Mouse (Mus musculus): ENCODE measurements around the gene Gm49711. TPM values are rescaled to one million over a fixed set of nuclear protein-coding genes. Genes with fewer than 3 reads are reported as not detected.

Gene Gm49711
- total RNA-seq, 1 experiment = not detected

DNA sequence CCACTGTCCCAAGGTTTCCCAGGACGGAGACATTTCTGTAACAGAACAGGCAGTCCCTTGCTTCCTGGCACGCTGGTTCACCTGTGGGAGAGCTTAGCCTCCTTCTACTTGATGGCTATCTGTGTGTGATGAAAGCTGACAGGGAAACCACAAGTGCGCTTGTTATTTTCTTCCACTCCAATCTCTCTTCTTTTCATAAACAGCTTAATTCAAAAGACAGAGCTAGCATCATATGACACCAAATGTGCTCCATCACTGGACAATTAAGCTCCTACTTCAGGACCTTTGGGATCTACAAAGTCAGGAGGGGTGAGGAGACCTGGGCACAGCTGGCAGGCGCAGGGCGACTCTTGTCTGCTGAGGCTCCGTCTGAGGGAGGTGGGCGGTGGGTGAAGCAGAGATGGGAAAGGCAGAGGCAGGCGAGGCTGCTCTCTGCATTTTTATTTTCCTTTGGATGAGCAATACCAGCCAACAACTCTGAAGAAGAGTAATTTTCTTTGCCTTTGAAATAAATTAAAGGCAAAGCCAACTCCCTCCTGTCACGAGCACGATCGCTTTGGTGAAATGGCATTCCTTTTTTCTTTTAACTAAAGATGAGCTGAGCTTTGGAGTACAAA is 76.1 kb downstream of the Gm49711 start:
- H3K4me1 ChIP-seq (ENCODE audit: control insufficient read depth in 2 of 2, insufficient read depth in 2 of 2, low read length in 2 of 2, poor library complexity in 1 of 2) = peaks cover 0 to 2% of the 10 kb centered on the region in 2 experiments; a peak in 1 of 4 replicates
- no peak overlapping the region for H3K4me3 ChIP-seq (ENCODE audit: insufficient read depth in 1 of 2, low read depth in 1 of 2, low read length in 2 of 2, poor library complexity in 1 of 2, severe bottlenecking in 1 of 2)
- H3K9ac ChIP-seq (ENCODE audit: insufficient read depth, low read depth, low read length, poor library complexity, severe bottlenecking) = no peak overlapping the region
- in situ Hi-C loops (cut with MboI; ENCODE audit: low sequenced_read_pairs in 2 of 2, unreplicated experiment in 2 of 2) = no loop called here
- no peaks in the 10 kb centered on the region for H3K9me3 ChIP-seq (ENCODE audit: control insufficient read depth, insufficient read depth, low read depth, low read length)
- H3K27ac ChIP-seq (ENCODE audit: insufficient read depth, low read depth, low read length, poor library complexity, severe bottlenecking) = no peak overlapping the region
- no peak for DNase-seq (ENCODE audit: low read depth, low spot score)
- no peak for TF ChIP-seq ZC3H11A (IDR thresholded peaks at IDR 0.05; ENCODE audit: borderline replicate concordance, low read depth, low read length)
- TF ChIP-seq CHD2 (IDR thresholded peaks at IDR 0.05; ENCODE audit: low read depth, low read length) = no peak
- TF ChIP-seq ZNF384 (IDR thresholded peaks at IDR 0.05; ENCODE audit: low read depth, low read length) = no peak
- no peak for TF ChIP-seq HCFC1 (IDR thresholded peaks at IDR 0.05; ENCODE audit: borderline replicate concordance, insufficient read depth, low read length)
- TF ChIP-seq MAFK (IDR thresholded peaks at IDR 0.05; ENCODE audit: insufficient read depth, low read depth, low read length) = no peak
- no peaks in the 10 kb centered on the region for H3K36me3 ChIP-seq (ENCODE audit: control insufficient read depth, insufficient read depth, low read length, poor library complexity, severe bottlenecking)

DNA sequence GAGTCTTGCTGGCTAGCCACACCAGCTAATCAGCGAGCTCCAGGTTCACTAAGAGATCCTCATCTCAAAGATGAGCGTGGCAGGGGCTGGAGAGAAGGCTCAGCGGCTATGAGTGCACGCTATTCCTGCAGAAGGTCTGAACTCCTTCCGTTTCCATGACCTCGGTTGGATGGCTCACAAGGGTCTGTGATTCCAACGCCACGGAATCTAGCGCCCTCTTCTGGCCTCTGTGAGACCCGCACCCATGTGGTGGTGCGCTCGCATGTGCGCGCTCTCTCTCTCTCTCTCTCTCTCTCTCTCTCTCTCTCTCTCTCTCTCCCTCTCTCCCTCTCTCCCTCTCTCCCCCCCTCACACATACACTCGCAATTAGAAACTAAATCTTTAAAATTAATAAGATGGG is 78.2 kb downstream of the Gm49711 start:
- in situ Hi-C loops (cut with MboI; ENCODE audit: low sequenced_read_pairs in 2 of 2, unreplicated experiment in 2 of 2) = no loop called here
- H3K9ac ChIP-seq (ENCODE audit: insufficient read depth, low read depth, low read length, poor library complexity, severe bottlenecking) = no peak overlapping the region
- no peak for DNase-seq (ENCODE audit: low read depth, low spot score)
- no peaks in the 10 kb centered on the region for H3K9me3 ChIP-seq (ENCODE audit: control insufficient read depth, insufficient read depth, low read depth, low read length)
- H3K4me3 ChIP-seq (ENCODE audit: insufficient read depth in 1 of 2, low read depth in 1 of 2, low read length in 2 of 2, poor library complexity in 1 of 2, severe bottlenecking in 1 of 2) = no peak overlapping the region
- H3K4me1 ChIP-seq (ENCODE audit: control insufficient read depth in 2 of 2, insufficient read depth in 2 of 2, low read length in 2 of 2, poor library complexity in 1 of 2) = peaks cover 0 to 2% of the 10 kb centered on the region in 2 experiments; a peak in 1 of 4 replicates
- no peak overlapping the region for H3K27ac ChIP-seq (ENCODE audit: insufficient read depth, low read depth, low read length, poor library complexity, severe bottlenecking)
- TF ChIP-seq MAFK (IDR thresholded peaks at IDR 0.05; ENCODE audit: insufficient read depth, low read depth, low read length) = no peak
- TF ChIP-seq ZC3H11A (IDR thresholded peaks at IDR 0.05; ENCODE audit: borderline replicate concordance, low read depth, low read length) = no peak
- TF ChIP-seq HCFC1 (IDR thresholded peaks at IDR 0.05; ENCODE audit: borderline replicate concordance, insufficient read depth, low read length) = no peak
- no peak for TF ChIP-seq CHD2 (IDR thresholded peaks at IDR 0.05; ENCODE audit: low read depth, low read length)
- TF ChIP-seq ZNF384 (IDR thresholded peaks at IDR 0.05; ENCODE audit: low read depth, low read length) = no peak
- H3K36me3 ChIP-seq (ENCODE audit: control insufficient read depth, insufficient read depth, low read length, poor library complexity, severe bottlenecking) = no peaks in the 10 kb centered on the region

DNA sequence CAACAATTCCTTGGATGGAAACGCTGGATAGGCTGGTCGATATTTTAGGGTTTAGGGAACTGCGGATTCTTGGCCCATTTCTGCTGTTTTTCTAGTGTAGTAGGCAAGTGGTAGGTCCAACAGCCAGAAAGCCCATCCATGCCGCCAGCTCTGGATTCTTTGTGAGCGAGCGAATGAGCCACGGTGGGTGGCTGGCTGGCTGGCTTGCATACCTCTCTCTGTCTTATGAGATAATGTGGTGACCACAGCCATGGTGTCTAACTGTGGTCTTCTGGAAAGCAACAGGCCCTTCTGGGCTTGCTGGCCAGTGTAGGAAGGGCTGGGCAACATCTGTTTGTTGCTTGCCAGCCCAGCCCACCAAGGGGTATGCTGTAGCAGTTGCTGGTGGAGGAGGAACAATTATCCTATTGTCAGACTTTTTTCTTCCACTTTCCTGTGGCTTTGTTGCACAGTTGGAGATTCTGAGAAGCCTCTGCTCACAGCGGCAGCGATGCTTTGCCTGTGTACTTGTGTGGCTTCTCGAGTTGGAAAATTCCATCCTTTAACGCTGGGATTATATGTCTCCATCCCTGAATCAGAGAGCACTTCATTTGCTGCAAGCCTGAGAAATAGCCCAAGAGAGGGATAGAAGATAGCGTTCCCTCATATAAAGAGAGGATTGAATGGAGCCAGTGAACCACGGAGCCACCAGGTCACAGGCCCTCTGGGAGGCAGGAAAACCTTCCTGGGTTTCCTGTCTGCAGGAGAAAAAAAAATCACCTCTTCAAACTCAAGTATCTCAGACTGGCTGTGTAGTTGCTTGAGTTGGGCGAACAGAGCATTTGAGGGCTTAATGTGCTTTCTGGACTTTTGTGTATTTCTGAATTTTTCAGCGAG is 81.5 kb downstream of the Gm49711 start:
- in situ Hi-C loops (cut with MboI; ENCODE audit: low sequenced_read_pairs in 2 of 2, unreplicated experiment in 2 of 2) = no loop called here
- TF ChIP-seq ZNF384 (IDR thresholded peaks at IDR 0.05; ENCODE audit: low read depth, low read length) (no peak), MAFK (IDR thresholded peaks at IDR 0.05; ENCODE audit: insufficient read depth, low read depth, low read length) (no peak), ZC3H11A (IDR thresholded peaks at IDR 0.05; ENCODE audit: borderline replicate concordance, low read depth, low read length) (no peak), HCFC1 (IDR thresholded peaks at IDR 0.05; ENCODE audit: borderline replicate concordance, insufficient read depth, low read length) (no peak), CHD2 (IDR thresholded peaks at IDR 0.05; ENCODE audit: low read depth, low read length) (no peak)
- Histone ChIP-seq H3K36me3 (ENCODE audit: control insufficient read depth, insufficient read depth, low read length, poor library complexity, severe bottlenecking) (no peaks in the 10 kb centered on the region), H3K9me3 (ENCODE audit: control insufficient read depth, insufficient read depth, low read depth, low read length) (no peaks in the 10 kb centered on the region), H3K9ac (ENCODE audit: insufficient read depth, low read depth, low read length, poor library complexity, severe bottlenecking) (no peak overlapping the region), H3K27ac (ENCODE audit: insufficient read depth, low read depth, low read length, poor library complexity, severe bottlenecking) (no peak overlapping the region), H3K4me3 (ENCODE audit: insufficient read depth in 1 of 2, low read depth in 1 of 2, low read length in 2 of 2, poor library complexity in 1 of 2, severe bottlenecking in 1 of 2) (no peak overlapping the region), H3K4me1 (ENCODE audit: control insufficient read depth in 2 of 2, insufficient read depth in 2 of 2, low read length in 2 of 2, poor library complexity in 1 of 2) (no peaks in the 10 kb centered on the region)
- DNase-seq (ENCODE audit: low read depth, low spot score) = no peak

DNA sequence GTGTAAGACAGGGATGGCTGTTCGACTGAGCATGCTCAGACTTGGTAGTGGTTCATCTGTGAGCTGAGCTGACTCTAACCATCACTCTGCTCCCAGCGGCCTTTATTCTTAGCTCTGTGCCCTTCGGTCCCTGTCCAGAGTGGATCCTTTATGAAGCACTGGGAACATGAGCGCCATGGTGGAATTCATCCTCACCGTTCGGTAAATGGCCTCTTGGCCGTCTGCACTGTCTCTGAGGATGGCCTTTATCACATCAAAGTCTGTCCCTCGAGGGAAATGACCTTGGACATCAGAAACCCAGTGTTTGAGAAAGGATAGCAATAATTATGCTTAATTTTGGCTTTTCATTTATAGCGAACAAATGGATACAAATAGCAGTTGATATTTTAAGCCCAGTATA is 82.2 kb downstream of the Gm49711 start:
- DNase-seq (ENCODE audit: low read depth, low spot score) = no peak
- H3K9me3 ChIP-seq (ENCODE audit: control insufficient read depth, insufficient read depth, low read depth, low read length) = no peaks in the 10 kb centered on the region
- in situ Hi-C loops (cut with MboI; ENCODE audit: low sequenced_read_pairs in 2 of 2, unreplicated experiment in 2 of 2) = no loop called here
- H3K36me3 ChIP-seq (ENCODE audit: control insufficient read depth, insufficient read depth, low read length, poor library complexity, severe bottlenecking) = no peaks in the 10 kb centered on the region
- H3K4me1 ChIP-seq (ENCODE audit: control insufficient read depth in 2 of 2, insufficient read depth in 2 of 2, low read length in 2 of 2, poor library complexity in 1 of 2) = no peaks in the 10 kb centered on the region
- H3K4me3 ChIP-seq (ENCODE audit: insufficient read depth in 1 of 2, low read depth in 1 of 2, low read length in 2 of 2, poor library complexity in 1 of 2, severe bottlenecking in 1 of 2) = no peak overlapping the region
- H3K9ac ChIP-seq (ENCODE audit: insufficient read depth, low read depth, low read length, poor library complexity, severe bottlenecking) = no peak overlapping the region
- TF ChIP-seq HCFC1 (IDR thresholded peaks at IDR 0.05; ENCODE audit: borderline replicate concordance, insufficient read depth, low read length) (no peak), ZNF384 (IDR thresholded peaks at IDR 0.05; ENCODE audit: low read depth, low read length) (no peak), CHD2 (IDR thresholded peaks at IDR 0.05; ENCODE audit: low read depth, low read length) (no peak), MAFK (IDR thresholded peaks at IDR 0.05; ENCODE audit: insufficient read depth, low read depth, low read length) (no peak), ZC3H11A (IDR thresholded peaks at IDR 0.05; ENCODE audit: borderline replicate concordance, low read depth, low read length) (no peak)
- H3K27ac ChIP-seq (ENCODE audit: insufficient read depth, low read depth, low read length, poor library complexity, severe bottlenecking) = no peak overlapping the region
